Mouse (Mus musculus) G1E (cell line): ENCODE results near the gene Tenm2.

Experiments used
- CTCF ChIP-seq: IDR thresholded peaks from 2 replicates; pipeline ENCODE4 v1.5.1; 2012; ENCODE audit warnings: low read depth, low read length, inconsistent platforms, mixed read lengths
- GATA1 ChIP-seq: IDR thresholded peaks from 2 replicates; pipeline ENCODE4 v1.6.1; 2012; ENCODE audit warnings: borderline replicate concordance, low read length, inconsistent platforms, mixed read lengths
- GATA2 ChIP-seq: IDR thresholded peaks from 2 replicates; pipeline ENCODE4 v1.6.1; 2012; ENCODE audit warnings: low read depth, low read length, inconsistent platforms, borderline replicate concordance
- POLR2AphosphoS5 ChIP-seq: IDR thresholded peaks from 2 replicates; pipeline ENCODE4 v1.6.1; 2012; ENCODE audit warnings: low read depth, low read length, inconsistent platforms; ENCODE audit not compliant: insufficient replicate concordance
- TAL1 ChIP-seq: conservative IDR thresholded peaks from 2 replicates; pipeline ENCODE4 v1.6.1; 2012; ENCODE audit warnings: low read depth, low read length, inconsistent platforms, mixed read lengths

DNA sequence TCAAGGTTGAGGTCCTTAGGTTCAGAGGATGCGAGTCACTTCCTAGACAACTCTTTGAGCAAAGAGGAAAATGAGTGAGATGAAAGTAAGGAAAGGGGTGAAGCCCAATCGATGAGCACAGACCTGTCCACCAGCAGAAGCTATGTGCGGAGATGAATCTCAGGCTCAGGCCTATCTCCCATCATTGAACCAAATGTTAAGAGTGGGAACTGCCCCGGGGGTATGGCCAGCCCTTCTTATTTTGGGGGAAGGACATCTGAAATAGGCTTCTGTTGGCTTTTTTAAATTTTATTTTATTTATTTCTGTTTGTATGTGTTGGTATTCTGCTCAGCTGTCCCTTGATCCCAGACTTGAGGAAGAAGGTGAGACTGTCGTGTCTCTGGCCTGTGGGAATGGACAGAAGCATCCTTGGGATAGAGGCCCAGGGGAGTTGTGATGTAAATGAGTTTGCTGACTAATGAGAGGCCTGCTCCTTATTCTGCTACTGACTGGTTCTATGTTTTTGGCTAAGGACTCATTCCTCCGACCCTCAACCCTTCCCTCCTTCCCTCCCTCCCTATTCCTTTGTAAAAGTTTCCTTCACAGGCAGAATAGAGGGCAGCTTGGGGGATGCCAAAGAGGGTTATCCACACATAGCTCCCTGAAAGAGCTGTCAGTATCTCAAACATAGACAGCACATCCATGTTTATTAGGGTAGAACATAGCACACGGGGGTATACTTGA, 1011.9 kb downstream of the Tenm2 start:
- TF ChIP-seq TAL1 (no peak), CTCF (no peak), GATA1 (no peak), POLR2AphosphoS5 (no peak), GATA2 (no peak)
